Mouse (Mus musculus): ENCODE results near the gene Hhat. TPM values are rescaled to one million over a fixed set of nuclear protein-coding genes. Genes with fewer than 3 reads are reported as not detected.

The Hhat gene
- total and polyA plus RNA-seq, 2 experiments from 2014 or later, result 2.5 to 3.4 TPM

- H3K27me3 ChIP-seq (ENCODE audit: insufficient read depth, low read length), result no peaks in the 10 kb centered on the region
- 72% methylated on average over 4 of the region's 4 CpGs for WGBS
- DNase-seq (ENCODE audit: low spot score) (no peak), ATAC-seq (ENCODE audit: low FRiP score) (no peak)
- H3K4me2 ChIP-seq (ENCODE audit: low read depth, low read length, poor library complexity, severe bottlenecking), result no peak overlapping the region
- H3K9me3 ChIP-seq (ENCODE audit: low read length), result no peaks in the 10 kb centered on the region
- H3K27ac ChIP-seq (ENCODE audit: low read depth, low read length), result no peak overlapping the region
- H3K4me3 ChIP-seq (ENCODE audit: low read depth, low read length), result no peak overlapping the region
- no peaks in the 10 kb centered on the region for H3K36me3 ChIP-seq (ENCODE audit: insufficient read depth, low read length)
- no peaks in the 10 kb centered on the region for H3K4me1 ChIP-seq (ENCODE audit: insufficient read depth, low read length)
- H3K9ac ChIP-seq (replicated peaks; ENCODE audit: low read length, poor library complexity, severe bottlenecking), result no peak overlapping the region
- no peak for TF ChIP-seq CTCF (IDR thresholded peaks at IDR 0.05)
Measured at GRCm38 (mm10) chr1:192595426-192595825, 175.6 kb downstream of the Hhat start.

- Histone ChIP-seq H3K4me3 (ENCODE audit: low read depth, low read length) (no peak overlapping the region), H3K4me2 (ENCODE audit: low read depth, low read length, poor library complexity, severe bottlenecking) (no peak overlapping the region), H3K27me3 (ENCODE audit: insufficient read depth, low read length) (no peaks in the 10 kb centered on the region), H3K9ac (replicated peaks; ENCODE audit: low read length, poor library complexity, severe bottlenecking) (no peak overlapping the region), H3K4me1 (ENCODE audit: insufficient read depth, low read length) (no peaks in the 10 kb centered on the region), H3K36me3 (ENCODE audit: insufficient read depth, low read length) (no peaks in the 10 kb centered on the region), H3K9me3 (ENCODE audit: low read length) (no peaks in the 10 kb centered on the region), H3K27ac (ENCODE audit: low read depth, low read length) (no peak overlapping the region)
- WGBS, result 61% methylated on average over 3 of the region's 3 CpGs
- TF ChIP-seq CTCF (IDR thresholded peaks at IDR 0.05), result no peak
- ATAC-seq (ENCODE audit: low FRiP score) (no peak), DNase-seq (ENCODE audit: low spot score) (no peak)
Measured at GRCm38 (mm10) chr1:192593492-192593891, 177.5 kb downstream of the Hhat start.

- H3K9ac ChIP-seq (replicated peaks; ENCODE audit: low read length, poor library complexity, severe bottlenecking), result no peak overlapping the region
- 88% methylated on average over 9 of the region's 9 CpGs for WGBS
- H3K27ac ChIP-seq (ENCODE audit: low read depth, low read length), result no peak overlapping the region
- no peak overlapping the region for H3K4me3 ChIP-seq (ENCODE audit: low read depth, low read length)
- no peak for TF ChIP-seq CTCF (IDR thresholded peaks at IDR 0.05)
- H3K27me3 ChIP-seq (ENCODE audit: insufficient read depth, low read length), result no peaks in the 10 kb centered on the region
- no peak for DNase-seq (ENCODE audit: low spot score)
- no peaks in the 10 kb centered on the region for H3K4me1 ChIP-seq (ENCODE audit: insufficient read depth, low read length)
- H3K9me3 ChIP-seq (ENCODE audit: low read length), result no peaks in the 10 kb centered on the region
- H3K36me3 ChIP-seq (ENCODE audit: insufficient read depth, low read length), result no peaks in the 10 kb centered on the region
- H3K4me2 ChIP-seq (ENCODE audit: low read depth, low read length, poor library complexity, severe bottlenecking), result no peak overlapping the region
- no peak for ATAC-seq (ENCODE audit: low FRiP score)
Measured at GRCm38 (mm10) chr1:192587451-192587850, 183.6 kb downstream of the Hhat start.

DNA sequence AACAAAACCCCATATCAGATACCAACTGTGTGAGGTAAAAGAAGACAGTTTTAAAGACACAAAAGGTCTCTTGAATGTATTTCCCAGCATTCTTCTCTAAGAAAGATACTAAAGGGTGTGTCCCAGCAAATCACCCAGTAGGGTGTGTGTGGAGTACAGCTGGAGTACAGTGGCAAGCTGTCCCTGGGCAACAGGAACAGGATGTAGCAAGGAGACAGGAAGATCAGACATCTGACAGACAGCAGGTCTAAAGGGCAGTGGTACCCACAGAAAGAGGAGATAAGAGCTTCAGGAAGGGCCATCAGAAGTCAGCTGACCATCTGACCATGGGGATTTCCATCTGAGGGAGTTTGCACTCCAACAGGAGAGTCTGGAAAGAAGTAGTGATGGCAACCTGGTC is 185.7 kb downstream of the Hhat start:
- no peaks in the 10 kb centered on the region for H3K36me3 ChIP-seq (ENCODE audit: insufficient read depth, low read length)
- no peak for ATAC-seq (ENCODE audit: low FRiP score)
- H3K27me3 ChIP-seq (ENCODE audit: insufficient read depth, low read length), result no peaks in the 10 kb centered on the region
- TF ChIP-seq CTCF (IDR thresholded peaks at IDR 0.05), result no peak
- no peak overlapping the region for H3K4me2 ChIP-seq (ENCODE audit: low read depth, low read length, poor library complexity, severe bottlenecking)
- H3K4me1 ChIP-seq (ENCODE audit: insufficient read depth, low read length), result no peaks in the 10 kb centered on the region
- no peaks in the 10 kb centered on the region for H3K9me3 ChIP-seq (ENCODE audit: low read length)
- no peak for DNase-seq (ENCODE audit: low spot score)
- no peak overlapping the region for H3K9ac ChIP-seq (replicated peaks; ENCODE audit: low read length, poor library complexity, severe bottlenecking)
- H3K4me3 ChIP-seq (ENCODE audit: low read depth, low read length), result no peak overlapping the region
- no peak overlapping the region for H3K27ac ChIP-seq (ENCODE audit: low read depth, low read length)

DNA sequence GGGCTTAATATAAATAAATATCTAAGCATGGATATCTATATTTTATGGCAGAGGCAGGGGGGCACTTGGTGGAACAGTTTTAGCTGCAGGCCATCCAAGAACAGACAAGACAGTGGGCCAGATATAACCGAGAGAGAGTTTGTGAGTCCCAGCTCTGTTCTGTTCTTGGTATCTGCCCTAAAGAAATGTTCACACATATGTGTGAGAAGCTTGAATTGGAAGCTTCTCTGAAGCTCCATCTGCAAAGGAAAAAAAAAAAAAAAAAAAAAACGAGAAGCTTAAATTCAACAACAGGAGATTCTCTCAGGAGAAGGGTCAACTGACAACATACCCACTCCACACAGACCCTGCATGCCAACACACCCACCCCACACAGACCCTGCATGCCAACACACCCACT is 188.1 kb downstream of the Hhat start:
- Histone ChIP-seq H3K27me3 (ENCODE audit: insufficient read depth, low read length) (no peaks in the 10 kb centered on the region), H3K4me2 (ENCODE audit: low read depth, low read length, poor library complexity, severe bottlenecking) (no peak overlapping the region), H3K36me3 (ENCODE audit: insufficient read depth, low read length) (no peaks in the 10 kb centered on the region), H3K4me1 (ENCODE audit: insufficient read depth, low read length) (no peaks in the 10 kb centered on the region), H3K27ac (ENCODE audit: low read depth, low read length) (no peak overlapping the region), H3K9ac (replicated peaks; ENCODE audit: low read length, poor library complexity, severe bottlenecking) (no peak overlapping the region), H3K4me3 (ENCODE audit: low read depth, low read length) (no peak overlapping the region), H3K9me3 (ENCODE audit: low read length) (no peaks in the 10 kb centered on the region)
- TF ChIP-seq CTCF (IDR thresholded peaks at IDR 0.05), result no peak
- ATAC-seq (ENCODE audit: low FRiP score) (no peak), DNase-seq (ENCODE audit: low spot score) (no peak)
- 66% methylated on average over 2 of the region's 2 CpGs for WGBS

DNA sequence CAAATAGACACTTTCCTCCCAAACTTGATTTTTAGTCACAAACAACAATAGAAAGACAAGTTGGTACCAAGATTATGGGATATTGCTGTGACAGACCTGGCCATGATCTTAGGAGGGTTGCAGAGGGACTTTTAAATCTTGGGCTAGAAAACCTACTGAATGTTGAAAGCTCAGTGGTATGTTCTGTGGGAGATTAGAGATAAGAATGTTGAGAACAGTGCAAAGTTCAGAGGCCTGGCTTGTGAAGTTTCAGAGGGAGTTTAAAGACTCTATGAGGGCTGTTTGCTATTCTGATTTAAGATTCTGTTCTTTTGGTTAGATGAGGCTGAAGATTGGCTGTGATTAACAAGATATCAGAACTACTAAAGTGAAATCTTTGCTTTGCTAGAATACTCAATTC is 206.3 kb downstream of the Hhat start:
- no peak overlapping the region for H3K9ac ChIP-seq (replicated peaks; ENCODE audit: low read length, poor library complexity, severe bottlenecking)
- H3K4me1 ChIP-seq (ENCODE audit: insufficient read depth, low read length), result no peaks in the 10 kb centered on the region
- TF ChIP-seq CTCF (IDR thresholded peaks at IDR 0.05), result no peak
- no peak for ATAC-seq (ENCODE audit: low FRiP score)
- no peaks in the 10 kb centered on the region for H3K36me3 ChIP-seq (ENCODE audit: insufficient read depth, low read length)
- no peak for DNase-seq (ENCODE audit: low spot score)
- no peak overlapping the region for H3K4me2 ChIP-seq (ENCODE audit: low read depth, low read length, poor library complexity, severe bottlenecking)
- H3K27ac ChIP-seq (ENCODE audit: low read depth, low read length), result no peak overlapping the region
- no peak overlapping the region for H3K4me3 ChIP-seq (ENCODE audit: low read depth, low read length)
- no peaks in the 10 kb centered on the region for H3K9me3 ChIP-seq (ENCODE audit: low read length)
- H3K27me3 ChIP-seq (ENCODE audit: insufficient read depth, low read length), result no peaks in the 10 kb centered on the region

DNA sequence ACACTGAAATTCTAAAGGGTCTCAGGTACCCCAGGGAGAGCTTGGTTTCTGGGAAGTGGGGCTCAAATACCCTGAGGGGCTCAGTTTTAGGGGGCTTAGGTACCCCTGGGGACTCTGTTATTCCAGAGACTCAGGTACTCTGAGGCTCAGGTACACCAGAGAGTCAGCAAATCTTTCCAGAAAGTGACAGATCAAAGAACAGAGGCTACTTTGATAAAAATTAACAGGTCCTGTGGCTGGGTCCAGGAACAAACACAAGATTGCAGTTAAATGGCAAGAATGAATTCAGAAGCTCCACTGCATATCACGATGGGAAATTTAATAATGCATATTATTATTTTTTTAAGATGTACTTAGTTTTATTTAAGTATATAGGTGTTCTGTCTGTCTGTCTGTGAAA is 211.7 kb downstream of the Hhat start:
- H3K27me3 ChIP-seq (ENCODE audit: insufficient read depth, low read length), result no peaks in the 10 kb centered on the region
- TF ChIP-seq CTCF (IDR thresholded peaks at IDR 0.05), result no peak
- no peak for ATAC-seq (ENCODE audit: low FRiP score)
- H3K9ac ChIP-seq (replicated peaks; ENCODE audit: low read length, poor library complexity, severe bottlenecking), result no peak overlapping the region
- 86% methylated on average over 1 of the region's 1 CpGs for WGBS
- no peaks in the 10 kb centered on the region for H3K9me3 ChIP-seq (ENCODE audit: low read length)
- H3K4me2 ChIP-seq (ENCODE audit: low read depth, low read length, poor library complexity, severe bottlenecking), result no peak overlapping the region
- no peak overlapping the region for H3K27ac ChIP-seq (ENCODE audit: low read depth, low read length)
- no peaks in the 10 kb centered on the region for H3K36me3 ChIP-seq (ENCODE audit: insufficient read depth, low read length)
- no peak overlapping the region for H3K4me3 ChIP-seq (ENCODE audit: low read depth, low read length)
- DNase-seq (ENCODE audit: low spot score), result no peak
- 0 out of 2 replicates have a peak, but pooled peaks cover 3% of the 10 kb centered on the region for H3K4me1 ChIP-seq (ENCODE audit: insufficient read depth, low read length)
